Mouse (Mus musculus) bone marrow, adult 2 months (tissue): Measurements from ENCODE around the gene C1qtnf5. TPM values are rescaled to one million over a fixed set of nuclear protein-coding genes. Genes with fewer than 3 reads are reported as not detected.
A peak's percentile ranks its signal among the peaks of the same experiment; 100 is the strongest.

Source experiments
- H3K27ac ChIP-seq: fragments of 200-500 bp; 2 replicates; pipeline ENCODE4 v1.5.1; 2012; ENCODE audit warnings: low read depth, mild to moderate bottlenecking, control low read depth, inconsistent platforms, low read length; ENCODE audit not compliant: control insufficient read depth, poor library complexity, insufficient read depth
- H3K4me1 ChIP-seq: fragments of 200-500 bp; 2 replicates; pipeline ENCODE4 v1.6.1; 2011; ENCODE audit warnings: low read length; ENCODE audit not compliant: control insufficient read depth, insufficient read depth
- H3K4me3 ChIP-seq: fragments of 200-500 bp; replicated peaks from 2 replicates; pipeline ENCODE3; 2011; ENCODE audit warnings: mild to moderate bottlenecking, low read depth, low read length, control low read depth; ENCODE audit not compliant: control insufficient read depth
- CTCF ChIP-seq: fragments of 200-500 bp; IDR thresholded peaks from 2 replicates; pipeline ENCODE4 v1.5.1; 2011; ENCODE audit warnings: low read length, control low read depth; ENCODE audit not compliant: control insufficient read depth, insufficient read depth
- POLR2A ChIP-seq: fragments of 200-500 bp; IDR thresholded peaks from 2 replicates; pipeline ENCODE4 v1.6.1; 2011; ENCODE audit warnings: low read depth, mild to moderate bottlenecking, control low read depth, low read length, borderline replicate concordance; ENCODE audit not compliant: control insufficient read depth
- WGBS: fragments of 180-500 bp; shearing (Covaris S2); methylation state at CpG from one replicate; pipeline ENCODE4 v1.1.7; 2018; 5-methylcytosine and 5-hydroxymethylcytosine counted together
- polyA plus RNA-seq: library from polyadenylated mRNA; stranded (reverse); fragments of >200 nt; gene quantifications from 2 replicates; pipeline ENCODE4 v1.2.4, GENCODE M21; 2011; ENCODE audit warnings: low replicate concordance; ENCODE audit not compliant: missing spikeins, insufficient read depth, insufficient read length

Gene C1qtnf5
- polyA plus RNA-seq, 1 experiment, result 3.3 TPM

DNA sequence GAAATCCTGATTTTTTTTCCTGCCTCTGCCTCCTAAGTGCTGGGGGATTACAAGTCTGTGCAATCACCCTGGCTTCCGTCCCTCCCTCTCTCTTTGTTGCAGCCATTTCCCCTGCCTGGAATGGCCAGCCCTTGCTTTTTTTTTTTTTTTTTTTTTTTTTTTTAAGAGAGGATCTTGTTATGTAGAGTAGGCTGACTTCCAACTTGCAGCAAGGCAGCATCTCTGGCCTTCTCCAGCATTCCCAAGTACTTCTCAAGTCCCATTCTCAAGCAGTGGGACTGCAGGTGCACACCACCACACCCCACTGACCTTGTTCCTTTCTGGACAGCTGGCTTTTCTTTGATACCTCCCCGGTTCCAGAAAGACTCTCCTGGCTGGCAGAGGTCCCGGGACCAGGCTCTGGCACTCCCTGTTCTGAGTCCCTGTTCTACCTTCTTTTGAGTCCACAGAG lies 20.3 kb downstream of the C1qtnf5 start:
- no peaks in the 10 kb centered on the region; the same call in 1 of the 2 replicates for H3K4me1 ChIP-seq
- no peak overlapping the region for H3K4me3 ChIP-seq
- TF ChIP-seq CTCF, result no peak
- TF ChIP-seq POLR2A, result no peak
- peak overlapping the region; percentile 62; the same call in 1 of the 2 replicates for H3K27ac ChIP-seq
- 55% methylated on average over 3 of the region's 3 CpGs for WGBS

DNA sequence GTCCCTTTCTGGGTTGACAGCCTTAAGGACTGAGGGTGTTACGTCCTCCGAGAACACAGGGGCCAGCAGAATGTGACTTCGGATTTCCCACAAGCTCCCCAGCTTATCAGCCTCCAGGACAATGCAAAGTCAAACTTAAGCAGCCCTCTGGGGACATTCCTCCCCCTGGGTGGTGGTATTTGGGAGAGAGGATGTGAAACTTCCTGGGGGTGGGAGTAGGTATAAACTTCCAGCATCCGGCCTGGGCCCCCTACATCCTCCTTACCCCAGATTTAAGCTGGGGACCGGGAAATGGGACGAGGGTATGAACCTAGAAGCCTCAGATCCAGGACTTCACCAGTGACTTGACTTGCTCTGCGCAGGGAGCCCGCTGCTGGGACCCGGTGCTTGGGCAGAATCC lies 22.6 kb downstream of the C1qtnf5 start:
- H3K27ac ChIP-seq, result peak overlapping the region; percentile 12; the same call in 1 of the 2 replicates
- 16% methylated on average over 9 of the region's 9 CpGs for WGBS
- peak overlapping the region; percentile 1 for H3K4me3 ChIP-seq
- TF ChIP-seq POLR2A, result no peak
- no peak for TF ChIP-seq CTCF
- no peaks in the 10 kb centered on the region; the same call in 1 of the 2 replicates for H3K4me1 ChIP-seq

DNA sequence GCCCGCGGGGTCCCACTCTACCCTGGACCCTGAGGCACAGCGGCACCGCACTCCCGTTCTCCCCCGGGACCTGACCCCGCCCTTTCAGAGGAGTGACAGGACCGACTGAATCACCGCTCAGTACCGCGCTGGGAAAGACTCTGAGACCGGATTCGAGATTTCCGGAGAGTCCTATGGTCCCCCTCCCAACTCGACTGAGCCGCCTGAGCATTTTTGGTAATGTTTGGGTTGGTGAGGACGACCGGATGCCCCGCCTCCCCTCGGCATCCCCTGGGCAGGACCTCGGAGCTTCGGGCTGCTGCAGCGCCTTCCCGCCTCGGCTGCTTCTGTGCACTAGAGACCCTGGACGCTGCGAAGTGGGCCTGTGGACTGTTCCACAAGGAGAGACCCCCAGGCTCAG lies 23.0 kb downstream of the C1qtnf5 start:
- H3K27ac ChIP-seq, result peak overlapping the region; percentile 12; the same call in 1 of the 2 replicates
- H3K4me3 ChIP-seq, result peak overlapping the region; percentile 1
- TF ChIP-seq POLR2A (no peak), CTCF (no peak)
- under 1% methylated on average over 27 of the region's 27 CpGs for WGBS
- no peaks in the 10 kb centered on the region; the same call in 1 of the 2 replicates for H3K4me1 ChIP-seq

DNA sequence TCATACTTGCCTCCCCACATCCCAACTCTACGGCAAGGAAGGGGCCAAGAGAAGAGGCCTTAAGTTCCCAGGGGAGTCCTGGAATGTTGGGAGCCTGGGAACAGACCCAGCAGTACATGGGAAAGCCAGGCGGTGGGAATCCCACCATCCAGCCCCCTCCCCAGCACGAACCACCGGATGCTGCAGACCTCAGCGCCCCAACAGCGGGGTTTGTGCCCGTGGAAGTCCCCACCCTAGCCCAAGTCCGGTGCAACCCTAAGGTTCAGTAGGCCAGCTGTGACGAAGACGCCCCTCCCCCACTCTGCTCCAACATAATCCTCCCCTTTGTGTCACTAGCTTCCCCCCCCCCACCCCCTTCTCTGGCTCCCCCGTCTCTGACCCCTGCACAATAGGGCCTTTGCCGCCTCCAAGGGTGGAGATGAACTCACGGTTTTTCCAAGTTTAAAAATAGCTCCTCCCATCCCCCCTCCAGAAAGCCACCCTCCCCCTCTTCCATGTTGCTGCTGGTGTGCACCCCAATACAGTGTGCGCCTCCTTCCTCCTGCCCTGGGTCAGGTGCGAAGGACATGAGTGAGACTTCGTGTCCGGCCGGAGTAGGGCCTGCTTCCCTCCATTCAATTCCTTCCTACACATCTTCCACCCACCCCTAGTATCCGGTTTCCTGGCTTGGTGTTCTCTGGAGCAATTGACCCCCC lies 23.7 kb downstream of the C1qtnf5 start:
- no peak overlapping the region for H3K27ac ChIP-seq
- 25% methylated on average over 19 of the region's 19 CpGs for WGBS
- no peaks in the 10 kb centered on the region; the same call in 1 of the 2 replicates for H3K4me1 ChIP-seq
- no peak overlapping the region for H3K4me3 ChIP-seq
- no peak for TF ChIP-seq CTCF
- TF ChIP-seq POLR2A, result no peak

DNA sequence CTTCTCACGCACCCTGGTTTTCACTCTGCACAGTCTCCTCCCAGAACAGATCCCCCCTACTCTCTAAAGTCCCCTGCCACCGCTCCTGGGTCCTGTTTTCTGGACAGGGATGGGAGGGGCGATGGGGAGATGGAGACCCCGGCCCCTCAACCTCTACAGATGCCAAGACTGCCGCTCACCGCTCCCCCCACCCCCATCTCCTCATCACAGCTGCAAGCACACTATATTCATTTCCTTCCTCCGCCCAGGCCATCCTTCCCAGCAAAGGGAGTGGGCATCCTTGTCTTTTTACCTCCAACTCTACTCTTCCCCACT lies 24.2 kb downstream of the C1qtnf5 start:
- no peak overlapping the region for H3K4me3 ChIP-seq
- 45% methylated on average over 7 of the region's 7 CpGs for WGBS
- no peaks in the 10 kb centered on the region; the same call in 1 of the 2 replicates for H3K4me1 ChIP-seq
- TF ChIP-seq POLR2A (no peak), CTCF (no peak)
- H3K27ac ChIP-seq, result no peak overlapping the region

DNA sequence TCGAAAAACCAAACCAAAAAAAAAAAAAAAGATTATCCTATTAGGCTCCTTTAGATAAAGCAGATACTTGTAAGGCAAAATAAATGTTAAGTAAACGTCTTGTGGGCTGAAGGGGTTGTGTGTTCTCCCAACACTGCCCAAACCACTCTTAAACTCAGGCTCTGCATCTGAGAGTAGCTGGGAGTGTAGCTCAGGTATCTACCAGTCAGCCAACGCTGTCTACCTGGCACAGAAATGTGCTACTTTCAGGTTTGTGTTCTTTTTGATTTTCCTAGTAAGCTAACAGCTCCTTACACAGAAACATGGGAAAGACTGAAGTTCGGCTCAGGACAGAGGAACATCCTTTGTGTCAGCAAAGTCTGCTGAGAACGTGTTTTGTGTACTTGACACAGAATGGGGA lies 25.2 kb downstream of the C1qtnf5 start:
- H3K4me1 ChIP-seq, result no peaks in the 10 kb centered on the region; the same call in 1 of the 2 replicates
- 70% methylated on average over 5 of the region's 5 CpGs for WGBS
- no peak for TF ChIP-seq POLR2A
- TF ChIP-seq CTCF, result no peak
- no peak overlapping the region for H3K27ac ChIP-seq
- H3K4me3 ChIP-seq, result no peak overlapping the region

DNA sequence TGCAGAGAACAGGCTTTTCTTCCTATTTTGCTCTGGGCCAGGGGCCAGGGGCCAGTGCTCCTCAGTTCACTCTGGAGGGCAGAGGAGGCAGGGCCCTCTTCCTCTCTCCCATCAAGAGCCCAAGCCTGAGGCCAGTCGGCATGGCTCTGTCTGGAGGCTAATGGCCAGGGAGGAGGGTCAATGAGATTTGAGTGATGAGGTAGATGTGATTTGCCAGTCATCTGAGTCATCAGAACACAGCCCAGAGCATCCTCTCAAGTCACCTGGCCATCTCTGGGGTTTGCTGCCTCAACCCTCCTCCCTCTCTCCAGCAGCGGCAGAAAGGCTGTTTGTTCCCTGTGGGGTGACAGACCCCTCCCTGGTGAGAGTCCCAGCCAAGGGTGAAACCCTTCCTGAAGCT lies 26.2 kb downstream of the C1qtnf5 start:
- H3K4me1 ChIP-seq, result peaks cover 1% of the 10 kb centered on the region; the same call in 1 of the 2 replicates
- no peak overlapping the region for H3K27ac ChIP-seq
- TF ChIP-seq POLR2A (no peak), CTCF (no peak)
- H3K4me3 ChIP-seq, result no peak overlapping the region
- 29% methylated on average over 2 of the region's 2 CpGs for WGBS

DNA sequence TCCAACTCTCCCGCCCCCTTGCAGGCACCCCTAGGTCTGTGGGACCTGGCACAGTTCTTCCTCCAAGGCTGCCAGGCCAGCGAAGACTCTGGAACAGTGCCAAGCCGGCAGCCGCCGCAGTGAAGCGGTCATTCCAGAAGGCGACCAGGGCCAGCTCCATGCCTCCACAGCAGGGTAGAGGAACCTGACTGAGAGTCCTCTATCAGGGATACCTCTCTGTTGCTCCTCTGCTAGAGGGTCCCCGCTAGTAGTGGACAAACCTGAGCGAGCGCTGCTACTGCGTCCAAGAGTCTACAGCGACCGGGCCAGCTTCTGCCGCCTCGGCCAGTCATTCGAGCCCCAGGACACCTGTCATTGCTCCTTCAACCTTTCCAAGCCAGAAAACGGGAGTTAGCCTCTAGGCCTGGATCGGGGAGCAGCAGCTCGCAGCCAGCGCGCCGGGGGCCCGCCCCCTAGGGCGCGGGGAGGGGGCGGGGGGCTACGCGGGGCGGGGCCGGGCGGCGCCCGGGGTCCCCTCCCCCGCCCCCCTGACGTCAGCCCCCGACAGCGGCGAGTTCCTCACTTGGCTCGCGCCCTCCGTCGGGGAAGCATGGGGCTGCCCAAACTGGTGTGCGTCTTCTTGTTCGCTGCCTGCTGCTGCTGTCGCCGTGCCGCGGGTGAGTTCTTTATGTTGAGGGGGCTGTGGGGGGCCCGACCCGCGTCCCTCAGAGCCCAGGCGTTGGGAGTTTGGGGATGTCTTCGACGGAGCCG lies 27.2 kb downstream of the C1qtnf5 start, which contains the start of gene Mcam:
Mcam (plus strand) TSS at position 369 of the 750 bp plus-strand sequence.
- peak within 1 kb of the TSS; percentile 10 for H3K4me3 ChIP-seq
- no peak within 1 kb of the TSS; the same call in 1 of the 2 replicates for H3K27ac ChIP-seq
- TF ChIP-seq CTCF (no peak), POLR2A (no peak)
- peaks cover 1% of the 10 kb centered on the region; the same call in 1 of the 2 replicates for H3K4me1 ChIP-seq
- WGBS, result 2% methylated on average over 55 of the region's 55 CpGs
